Mouse (Mus musculus): Measurements from ENCODE around the gene Strn.
"Not testable (repeated sequence)": the region's sequence is repeated elsewhere in the genome, so short reads cannot be mapped to it uniquely, and the experiment has no call there.

The Strn gene

DNA sequence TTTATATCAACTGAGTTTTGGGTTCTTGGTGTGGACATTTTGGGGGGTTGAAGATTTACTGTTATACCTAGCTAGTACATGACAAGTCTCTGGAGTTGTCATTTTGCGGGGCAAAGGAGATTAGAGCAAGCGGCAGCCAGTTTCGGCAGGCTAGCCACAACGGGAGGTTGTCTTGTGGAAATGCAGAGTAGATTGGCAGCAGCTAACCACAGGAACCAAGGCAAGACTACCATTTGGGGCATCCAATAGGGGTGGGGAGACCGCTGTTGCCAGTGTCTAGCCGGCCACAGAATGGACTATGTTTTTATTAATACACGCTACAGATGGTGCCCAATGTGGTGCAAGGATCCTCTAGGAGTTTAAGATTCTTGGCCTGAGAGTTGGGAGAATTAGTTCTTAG lies 28.6 kb downstream of the Strn start:
- DNase-seq, result no peak

DNA sequence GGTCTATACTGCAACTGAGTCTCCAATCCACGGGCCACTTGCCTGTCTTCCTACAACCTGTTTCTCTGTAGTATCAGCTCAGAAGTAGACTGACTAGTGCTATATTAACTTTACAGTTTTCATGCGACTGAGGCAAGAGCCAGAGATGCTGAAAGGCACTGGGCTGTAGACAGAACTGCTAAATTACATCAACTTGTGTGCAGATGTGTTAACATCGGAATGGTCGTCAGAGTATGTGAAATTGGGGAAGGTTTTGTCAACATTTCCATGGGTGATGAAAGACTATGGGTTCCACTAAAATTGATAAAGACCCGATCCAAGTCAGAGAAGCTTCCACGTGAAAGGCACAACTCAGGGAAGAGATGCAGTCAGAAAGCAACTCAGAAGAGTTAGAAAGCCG lies 34.0 kb downstream of the Strn start:
- DNase-seq, result no peak

DNA sequence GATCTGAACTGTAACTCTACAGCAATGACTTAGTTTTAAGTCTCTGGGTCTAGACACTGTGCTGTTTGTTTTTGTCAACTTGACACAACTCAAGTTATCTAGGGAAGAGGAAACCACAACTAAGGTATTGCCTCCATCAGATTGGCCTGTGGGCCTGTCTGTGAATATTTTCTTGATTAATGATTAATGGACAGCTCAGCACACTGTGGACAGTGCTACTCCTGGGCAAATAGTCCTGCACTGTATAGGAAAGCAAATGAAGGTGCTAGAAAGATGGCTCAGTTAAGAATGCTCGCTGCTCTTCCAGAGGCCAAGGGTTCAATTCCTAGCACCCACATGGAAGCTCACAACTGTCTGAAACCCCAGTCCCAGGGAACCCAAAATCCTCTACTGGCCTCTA lies 38.0 kb downstream of the Strn start:
- DNase-seq, result no peak

DNA sequence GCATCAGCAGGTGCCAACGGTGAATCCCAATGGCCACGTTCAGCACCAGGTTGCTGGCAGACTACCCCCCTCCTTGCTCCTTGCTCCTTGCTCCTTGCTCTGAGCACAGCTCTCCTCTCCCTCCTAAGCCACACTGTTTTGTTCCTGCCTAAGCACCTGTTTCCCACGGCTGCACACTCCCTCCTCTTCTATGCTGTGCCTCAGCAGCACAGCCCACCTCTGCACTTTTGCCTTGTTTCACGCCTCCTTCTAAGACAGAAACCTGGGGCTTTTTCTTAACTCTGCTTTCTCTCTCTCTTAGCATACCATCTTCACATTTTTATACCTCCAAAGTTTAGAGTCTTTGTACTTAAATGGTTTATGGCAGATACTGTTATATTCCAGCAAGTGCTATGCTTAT lies 39.5 kb downstream of the Strn start:
- DNase-seq, result no peak

DNA sequence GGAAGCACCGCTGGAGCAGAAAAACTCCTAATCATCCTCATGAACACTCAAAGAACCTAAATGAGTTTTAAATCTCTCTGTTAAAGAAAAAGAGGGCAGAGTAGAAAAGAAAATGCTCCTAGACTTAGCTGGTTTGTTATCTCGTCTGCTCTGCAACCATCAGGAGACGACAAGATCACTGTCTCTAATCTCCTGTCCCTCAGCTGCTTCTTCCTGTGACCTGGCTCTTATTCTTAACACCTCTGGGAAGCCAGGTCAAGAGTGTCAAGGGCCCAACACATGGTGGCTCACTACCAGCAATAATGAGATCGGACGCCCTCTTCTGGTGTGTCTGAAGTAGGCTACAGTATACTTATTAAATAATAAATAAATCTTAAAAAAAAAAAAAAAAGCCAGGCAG lies 40.1 kb downstream of the Strn start:
- no peak for DNase-seq

DNA sequence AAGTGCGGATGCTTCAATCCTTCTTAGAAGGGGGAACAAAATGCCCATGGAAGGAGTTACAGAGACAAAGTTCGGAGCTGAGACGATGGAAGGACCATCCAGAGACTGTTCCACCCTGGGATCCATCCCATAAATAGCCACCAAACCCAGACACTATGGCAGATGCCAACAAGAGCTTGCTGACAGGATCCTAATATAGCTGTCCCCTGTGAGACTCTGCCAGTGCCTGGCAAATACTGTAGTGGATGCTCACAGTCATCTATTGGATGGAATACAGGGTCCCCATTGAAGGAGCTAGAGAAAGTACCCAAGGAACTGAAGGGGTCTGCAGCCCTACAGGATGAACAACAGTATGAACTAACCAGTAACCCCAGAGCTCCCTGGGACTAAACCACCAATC lies 47.8 kb downstream of the Strn start:
- not testable (repeated sequence) for DNase-seq

DNA sequence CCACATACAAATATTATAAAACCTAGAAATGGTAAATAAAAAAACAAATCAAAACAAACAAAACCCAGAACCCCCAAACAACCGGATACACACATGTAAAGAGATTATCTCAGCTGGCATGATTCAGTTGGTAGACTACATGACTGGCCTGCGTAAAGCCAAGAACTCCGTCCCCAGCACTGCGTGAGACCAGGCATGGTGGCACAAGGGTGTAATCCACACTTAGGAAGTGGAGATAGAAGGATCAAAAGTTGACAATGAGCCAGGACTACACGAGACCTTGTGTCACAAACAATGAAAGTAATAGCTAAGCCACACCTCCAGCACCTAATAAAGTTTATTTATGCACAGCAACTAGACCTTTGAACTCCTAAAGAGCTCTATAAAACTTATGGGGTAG lies 49.0 kb downstream of the Strn start:
- no peak for DNase-seq

DNA sequence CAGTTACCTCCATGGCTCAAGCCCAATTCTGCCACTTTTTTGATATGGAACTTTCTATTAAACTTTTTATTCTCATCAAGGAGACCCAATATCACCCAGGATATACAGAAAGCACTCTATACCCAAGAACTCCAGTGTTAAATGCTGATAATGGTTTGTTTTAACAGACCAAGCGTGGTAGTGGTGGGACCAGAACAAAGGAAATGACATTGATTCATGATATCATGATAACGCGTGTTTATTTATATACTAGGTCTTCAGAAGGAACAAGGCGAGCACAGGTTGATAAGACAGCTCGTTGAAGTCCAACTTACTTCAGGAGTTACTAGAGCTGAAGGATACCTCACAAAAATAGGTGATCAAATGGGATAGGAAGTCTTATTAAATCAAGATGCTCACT lies 52.0 kb downstream of the Strn start:
- DNase-seq, result no peak

DNA sequence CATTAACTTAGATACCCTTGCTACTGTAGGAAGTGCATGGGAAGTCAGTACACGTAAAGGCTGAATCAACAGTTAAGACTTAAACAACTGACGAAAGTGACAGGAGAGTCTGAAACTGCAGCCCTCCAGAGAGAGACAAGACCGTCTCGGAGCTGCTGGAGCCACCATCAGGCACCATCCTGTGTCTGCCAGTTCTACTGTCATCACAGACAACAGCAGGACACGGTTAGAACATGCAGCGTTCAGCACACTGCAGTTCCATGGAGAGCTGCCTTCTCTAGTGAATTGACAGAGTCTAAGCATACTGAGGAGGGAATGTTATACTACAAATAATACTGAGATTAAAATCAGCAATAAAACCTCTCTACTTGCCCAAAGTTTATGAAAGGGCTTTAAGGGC lies 54.6 kb downstream of the Strn start:
- no peak for DNase-seq

DNA sequence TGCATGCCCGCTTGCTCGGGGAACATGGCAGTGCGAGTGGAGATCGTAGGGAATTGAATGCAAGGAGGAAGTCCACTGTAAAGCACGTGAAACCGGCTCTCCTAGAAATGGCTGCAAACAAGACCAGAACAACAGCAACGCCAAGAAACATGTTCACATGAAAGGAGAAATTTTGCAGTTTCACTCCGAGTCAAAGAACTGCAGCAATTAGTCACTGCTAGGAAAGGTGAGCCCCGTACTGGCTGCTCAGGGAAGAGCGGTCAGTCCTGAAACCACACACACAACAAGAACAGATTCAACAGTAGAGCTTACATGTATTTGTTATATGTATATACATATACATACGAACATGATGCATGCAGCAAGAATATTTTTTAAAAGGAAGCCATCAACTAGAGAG lies 57.5 kb downstream of the Strn start:
- no peak for DNase-seq

DNA sequence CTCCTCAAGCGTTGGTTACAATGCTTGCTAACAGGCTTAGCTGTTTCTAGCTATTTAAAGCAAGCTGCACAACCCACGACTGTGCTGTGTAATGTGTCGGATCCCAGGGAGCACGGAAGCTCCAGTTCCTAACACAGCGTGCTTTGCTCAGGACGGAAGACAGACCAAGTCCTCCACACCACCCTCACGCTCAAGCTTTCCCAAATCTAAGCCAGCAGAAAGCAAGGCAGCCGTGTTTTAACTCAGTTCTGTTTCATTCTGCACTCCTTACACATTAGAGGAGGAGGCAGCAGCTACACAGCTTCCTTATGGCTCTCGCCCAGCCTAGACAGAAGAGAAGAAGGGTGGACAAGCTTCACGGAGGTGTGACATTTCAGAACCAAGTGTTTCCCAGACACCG lies 60.2 kb downstream of the Strn start:
- DNase-seq, result no peak

DNA sequence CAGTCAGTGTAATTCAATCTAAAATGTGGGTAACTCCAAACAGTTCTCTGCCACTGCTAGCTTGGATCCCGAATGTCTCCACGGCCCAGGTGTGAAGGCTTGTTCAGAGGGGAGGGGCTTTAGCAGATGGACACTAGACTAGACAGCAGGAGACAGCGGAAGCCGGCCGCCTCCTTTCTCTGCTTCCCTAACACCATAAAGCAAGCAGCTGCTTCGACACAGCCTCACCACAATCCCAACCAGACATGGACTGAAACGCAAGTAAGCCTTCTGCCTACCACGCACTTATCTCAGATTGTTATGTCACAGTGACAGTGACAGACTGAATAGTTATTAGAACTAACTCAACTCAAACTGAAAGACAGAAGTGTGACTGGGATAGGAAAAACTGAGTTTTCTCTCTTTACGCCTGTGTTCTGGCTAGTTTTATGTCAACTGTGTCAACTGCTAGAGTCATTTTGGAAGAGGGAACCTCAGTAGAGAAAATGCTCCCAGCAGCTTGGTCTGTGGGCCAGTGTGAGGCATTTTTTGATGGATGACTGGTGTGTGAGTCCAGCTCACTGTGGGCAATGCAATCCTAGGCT lies 71.9 kb downstream of the Strn start:
- no peak for DNase-seq

DNA sequence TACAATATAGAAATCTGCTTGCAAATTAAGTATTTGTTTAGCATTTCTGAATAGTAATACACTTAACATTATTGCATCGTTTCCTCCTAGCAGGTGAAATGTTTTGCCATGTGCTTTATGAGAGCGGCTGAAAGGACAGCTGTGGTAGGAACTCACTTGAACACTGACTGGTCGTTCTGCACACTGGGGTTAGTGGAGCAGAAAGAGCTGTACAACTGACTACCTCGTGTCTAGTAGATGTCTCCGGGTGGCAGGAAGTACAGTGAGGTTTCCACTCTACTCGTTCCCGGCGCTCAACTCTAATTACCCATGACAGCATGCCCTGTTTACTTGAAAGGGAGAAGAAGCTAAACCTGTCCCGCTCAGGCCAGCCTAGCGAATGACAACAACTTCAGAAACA lies 82.2 kb downstream of the Strn start:
- DNase-seq, result no peak

DNA sequence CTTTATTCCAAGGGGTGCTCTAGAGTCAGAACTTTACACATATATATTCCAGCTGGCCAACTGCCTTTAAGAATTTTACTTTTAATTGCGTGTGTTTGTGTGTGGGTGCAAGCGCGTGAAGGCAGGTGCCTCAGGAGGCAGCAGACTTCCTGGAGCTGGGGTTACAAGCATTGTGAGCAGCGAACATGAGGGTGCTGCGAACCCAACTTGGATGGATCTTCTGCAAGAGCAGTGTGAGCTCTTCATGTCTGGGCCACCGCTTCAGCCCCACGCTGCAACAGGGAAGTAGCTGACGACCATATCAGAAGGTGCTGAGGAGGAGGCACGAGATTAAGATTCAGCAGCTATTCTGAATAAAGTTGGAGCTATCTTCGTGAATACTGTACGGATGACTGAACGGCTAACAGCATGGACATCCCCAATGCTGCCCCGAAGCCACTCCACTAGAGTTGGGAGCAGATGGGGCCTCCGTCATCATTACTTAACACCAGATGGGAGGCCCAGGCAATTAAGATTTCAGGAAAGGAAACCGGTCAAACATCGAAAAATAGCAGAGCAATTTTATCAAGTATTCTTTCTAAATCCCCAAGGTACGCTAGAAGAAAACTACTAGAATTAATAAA lies 93.0 kb downstream of the Strn start:
- no peak for DNase-seq

DNA sequence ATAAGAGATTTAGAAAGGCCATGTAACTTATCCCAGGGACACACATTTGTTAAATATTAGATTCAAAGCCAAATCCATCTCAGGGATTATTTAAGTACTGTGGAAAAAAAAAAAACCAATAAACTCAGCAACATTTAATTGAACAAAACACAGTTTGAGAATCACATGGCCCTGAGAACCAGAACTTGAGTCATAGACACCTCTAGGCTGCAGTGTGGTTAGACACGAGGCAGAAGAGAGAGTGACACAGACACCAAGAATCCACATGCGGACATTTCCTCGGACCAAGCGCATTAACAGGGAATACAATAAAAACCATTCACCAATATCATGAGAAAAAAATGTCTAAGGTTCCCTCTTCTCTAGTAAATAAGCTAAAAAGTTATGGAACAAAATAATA lies 94.7 kb downstream of the Strn start:
- DNase-seq, result no peak

DNA sequence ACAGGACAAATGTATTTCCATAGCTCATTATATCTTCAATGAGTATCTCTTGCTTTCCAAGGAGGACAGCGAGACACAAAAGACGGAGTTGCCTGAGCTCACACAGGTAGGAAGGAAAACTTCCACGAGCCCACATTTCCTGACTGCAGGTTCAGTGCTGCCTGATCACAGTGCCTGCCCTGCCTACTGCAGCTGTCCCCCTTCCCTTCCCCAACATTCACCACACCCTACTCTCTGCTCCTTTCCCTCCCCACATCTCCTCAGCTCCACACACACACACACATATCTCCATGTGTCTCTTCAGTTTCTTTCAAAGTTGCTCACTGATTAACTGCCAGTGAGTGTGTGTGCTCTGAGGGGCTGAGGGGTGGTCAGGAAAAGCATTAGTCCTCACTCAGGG lies 96.6 kb downstream of the Strn start:
- DNase-seq, result no peak

DNA sequence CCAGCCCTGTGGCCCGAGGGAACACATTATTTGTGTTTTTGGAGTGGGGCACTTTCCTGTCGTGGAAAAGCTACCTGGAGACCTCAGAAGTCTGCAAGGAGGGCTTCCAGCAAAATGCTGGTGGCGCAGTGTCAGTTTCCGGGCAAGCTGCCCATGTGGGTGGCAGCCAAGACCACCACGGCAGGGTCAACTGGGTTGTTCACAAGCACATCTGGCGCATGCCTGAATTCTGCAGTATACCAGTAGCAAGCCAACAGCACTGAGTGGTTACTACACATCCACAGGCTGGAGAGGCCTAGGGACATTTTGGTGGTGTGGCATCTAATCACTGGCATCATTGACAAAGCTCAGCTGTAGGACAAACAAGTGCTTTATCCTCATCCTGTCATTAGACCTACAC lies 97.9 kb downstream of the Strn start:
- DNase-seq, result peak; percentile 1

DNA sequence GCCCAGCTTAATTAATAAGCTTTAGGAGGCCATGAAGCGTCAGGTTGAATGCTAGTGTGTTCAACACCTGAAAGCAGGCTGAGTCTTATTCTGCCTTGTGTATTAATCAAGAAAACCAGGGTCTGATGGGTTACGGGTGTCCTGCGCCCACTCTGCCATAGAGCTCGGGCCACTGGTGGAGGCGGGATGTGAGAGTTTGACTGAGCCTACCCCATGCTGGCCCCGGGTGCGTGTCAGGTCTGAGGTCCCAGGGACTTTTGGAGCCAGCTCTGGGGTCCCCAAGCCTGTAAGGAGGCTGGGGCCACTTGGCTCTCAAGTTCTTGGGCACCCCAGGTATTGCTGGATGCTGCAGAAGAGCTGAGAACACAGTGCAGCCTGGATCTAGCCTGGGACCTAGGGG lies 99.9 kb downstream of the Strn start:
- no peak for DNase-seq

DNA sequence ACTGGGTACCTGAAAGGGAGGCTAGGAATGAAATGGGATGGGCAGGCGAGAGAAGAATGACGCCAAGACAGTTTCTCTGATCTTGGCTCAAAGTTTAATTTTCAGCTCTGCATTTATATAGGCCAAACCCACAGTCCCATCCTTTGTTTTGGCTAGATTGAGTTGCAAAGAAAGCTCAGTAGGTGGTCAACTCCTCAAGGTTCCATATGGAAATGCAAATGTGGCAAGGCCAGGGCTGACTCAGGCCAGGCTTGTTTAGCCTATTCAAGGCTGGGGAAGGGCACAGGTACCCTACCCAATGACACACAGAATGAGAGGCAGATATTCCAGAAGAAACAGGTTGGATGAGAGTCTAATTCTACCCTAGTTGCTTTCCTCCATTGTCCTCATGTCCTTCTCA lies 101.4 kb downstream of the Strn start:
- no peak for DNase-seq

DNA sequence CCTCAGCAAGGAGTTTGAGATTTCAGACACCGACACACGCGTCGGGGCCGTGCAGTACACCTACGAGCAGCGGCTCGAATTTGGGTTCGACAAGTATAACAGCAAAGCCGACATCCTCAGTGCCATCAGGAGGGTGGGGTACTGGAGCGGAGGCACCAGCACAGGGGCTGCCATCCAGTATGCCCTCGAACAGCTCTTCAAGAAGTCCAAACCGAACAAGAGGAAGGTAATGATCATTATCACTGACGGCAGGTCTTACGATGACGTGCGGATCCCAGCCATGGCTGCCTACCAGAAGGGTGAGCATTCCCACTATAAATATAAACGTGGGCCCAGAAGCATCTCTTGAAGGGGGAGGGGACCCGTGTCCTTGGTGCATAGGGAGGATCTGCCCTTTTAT lies 112.1 kb downstream of the Strn start:
- no peak for DNase-seq

DNA sequence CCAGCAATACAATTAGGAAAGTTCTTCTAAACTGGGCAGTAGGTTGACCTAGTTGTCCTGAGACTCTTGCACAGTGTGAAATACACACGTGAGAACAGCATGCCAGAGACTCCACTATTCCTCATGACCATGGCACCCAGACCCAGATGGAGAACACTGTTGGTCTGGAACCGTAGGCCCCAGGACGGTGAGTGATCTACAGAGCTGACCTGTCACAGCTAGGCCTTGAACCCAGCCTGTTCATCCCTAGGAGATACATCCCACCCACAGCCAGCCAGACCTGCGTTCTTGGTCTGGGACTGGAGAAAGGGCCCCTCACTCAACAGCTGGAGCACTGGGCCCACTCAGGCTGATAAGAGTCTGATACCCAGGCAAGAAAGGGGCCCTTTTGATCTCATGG lies 115.1 kb downstream of the Strn start:
- no peak for DNase-seq

DNA sequence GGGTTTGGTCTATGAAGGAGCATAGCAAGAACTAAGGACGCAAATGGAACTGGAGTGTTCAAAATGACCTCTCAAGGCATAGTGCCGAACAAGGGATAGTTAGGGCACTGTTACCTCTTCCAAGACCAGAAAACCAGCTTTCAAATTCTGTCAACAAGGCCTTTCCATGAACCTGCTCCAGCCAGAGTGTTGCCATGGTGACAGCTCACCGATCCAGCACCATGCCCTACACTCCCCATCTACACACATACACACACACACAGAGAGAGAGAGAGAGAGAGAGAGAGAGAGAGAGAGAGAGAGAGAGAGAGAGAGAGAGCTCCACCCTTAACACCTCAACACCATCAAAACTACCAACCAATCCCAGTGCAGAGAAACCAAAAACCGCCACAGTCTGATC lies 116.3 kb downstream of the Strn start:
- DNase-seq, result no peak

DNA sequence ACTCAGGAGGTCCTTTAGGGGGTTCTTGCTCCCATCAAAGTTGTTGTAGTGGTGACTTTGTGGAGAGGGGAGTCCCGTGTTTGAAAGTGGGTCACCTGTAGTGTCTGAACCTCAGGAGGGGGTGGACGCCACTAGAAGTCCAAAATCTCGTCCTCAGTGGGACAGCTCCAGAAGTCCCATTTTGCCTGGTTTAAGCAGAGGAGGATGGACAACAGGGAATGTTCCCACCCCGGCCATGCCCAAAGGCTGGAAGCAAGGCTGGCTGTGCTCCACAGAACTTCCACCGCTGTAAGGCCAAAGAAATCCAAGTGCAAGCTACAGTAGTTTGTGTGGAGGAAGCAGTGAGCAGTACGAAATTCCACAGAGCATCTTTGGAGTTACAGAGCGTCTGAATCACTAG lies 117.0 kb downstream of the Strn start:
- no peak for DNase-seq

DNA sequence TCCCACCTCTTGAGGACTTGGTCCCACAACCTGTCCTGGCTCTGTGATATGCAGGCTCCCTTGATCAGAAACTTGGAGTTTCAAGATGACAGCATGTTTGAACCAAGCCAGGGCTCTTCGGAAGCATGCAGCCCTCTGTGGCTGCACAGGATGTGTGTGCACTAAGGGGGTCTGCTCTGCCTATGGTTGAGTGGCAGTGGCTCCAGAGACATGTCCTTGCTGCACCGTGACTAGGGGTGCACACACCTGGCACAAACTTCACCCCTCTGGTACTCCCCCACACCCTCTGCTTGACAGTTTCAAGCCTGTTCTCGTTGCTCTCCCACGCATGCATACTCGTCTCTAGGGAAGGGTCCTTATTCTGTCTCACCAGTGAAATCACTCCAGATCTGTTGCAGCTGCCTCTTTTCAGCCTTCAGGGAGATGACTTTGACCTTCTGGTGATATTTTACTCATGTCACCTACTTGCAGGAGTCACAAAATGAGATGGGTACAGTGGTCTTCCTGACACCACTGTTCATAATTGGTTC lies 118.8 kb downstream of the Strn start:
- DNase-seq, result no peak

DNA sequence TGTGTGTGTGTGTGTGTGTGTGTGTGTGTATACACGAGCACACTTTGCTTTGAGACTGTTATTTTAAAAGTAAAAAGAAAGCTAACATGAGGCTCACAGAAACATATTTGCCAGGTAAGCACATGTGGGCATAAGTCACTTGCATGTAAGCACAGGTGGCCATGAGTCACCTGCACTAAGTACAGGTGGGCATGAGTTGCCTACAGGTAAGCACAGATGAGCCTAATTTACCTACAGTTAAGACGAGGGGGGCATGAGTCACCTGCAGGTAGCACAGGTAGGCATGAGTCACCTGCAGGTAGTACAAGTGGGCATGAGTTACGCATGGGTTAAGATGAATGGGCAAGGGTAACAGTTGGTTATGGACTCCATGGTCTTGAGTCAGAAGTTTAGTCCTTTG lies 121.9 kb downstream of the Strn start:
- DNase-seq, result no peak

Measured in lung, postnatal 36 days (tissue).